Mouse (Mus musculus) lung, postnatal 0 days (tissue): ENCODE data around the gene Spink2.
"Not testable (repeated sequence)": the region's sequence is repeated elsewhere in the genome, so short reads cannot be mapped to it uniquely, and the experiment has no call there.

Experiments
- CTCF ChIP-seq: IDR thresholded peaks from 2 replicates; pipeline ENCODE4 v1.5.1; 2016; ENCODE audit warnings: antibody characterized with exemption, mild to moderate bottlenecking
- EP300 ChIP-seq: IDR thresholded peaks from 2 replicates; pipeline ENCODE4 v1.6.1; 2016; ENCODE audit warnings: antibody characterized with exemption, mild to moderate bottlenecking, control low read depth

DNA sequence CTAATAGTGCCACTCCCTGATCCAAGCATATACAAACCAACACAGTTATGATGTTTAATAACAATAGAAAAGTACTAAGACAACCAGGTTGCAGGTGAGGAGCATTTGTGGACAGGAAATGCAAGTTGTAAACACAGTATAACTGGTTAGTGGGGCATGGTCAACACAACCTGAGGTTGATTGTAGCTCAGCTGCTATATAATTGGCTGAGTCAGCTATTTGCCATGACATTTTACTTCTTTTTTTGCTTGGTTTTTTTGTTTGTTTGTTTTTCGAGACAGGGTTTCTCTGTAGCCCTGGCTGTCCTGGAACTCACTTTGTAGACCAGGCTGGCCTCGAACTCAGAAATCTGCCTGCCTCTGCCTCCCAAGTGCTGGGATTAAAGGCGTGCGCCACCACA, 20.6 kb upstream of the Spink2 start:
- not testable (repeated sequence) for TF ChIP-seq EP300, CTCF
